Mouse (Mus musculus) limb, embryonic 13.5 days (tissue): Measurements from ENCODE around the gene Cnnm2. TPM values are rescaled to one million over a fixed set of nuclear protein-coding genes. Genes with fewer than 3 reads are reported as not detected.
A peak's percentile ranks its signal among the peaks of the same experiment; 100 is the strongest.
"Not testable (repeated sequence)": the region's sequence is repeated elsewhere in the genome, so short reads cannot be mapped to it uniquely, and the experiment has no call there.

Source experiments
- ATAC-seq: fragments of 200-750 bp; cut with Nextera tagmentation; 2 replicates; pipeline ENCODE4 v1.8.0; 2017; ENCODE audit warnings: low read depth, moderate number of reproducible peaks, moderate TSS enrichment; ENCODE audit not compliant: low FRiP score
- H3K27ac ChIP-seq: fragments of 300-500 bp; sonication (generic); 2 replicates; pipeline ENCODE4 v1.5.1; 2015; ENCODE audit warnings: inconsistent platforms, mild to moderate bottlenecking, moderate library complexity
- H3K27me3 ChIP-seq: fragments of 300-500 bp; sonication (generic); 2 replicates; pipeline ENCODE4 v1.6.1; 2015; ENCODE audit warnings: mild to moderate bottlenecking, inconsistent platforms
- H3K36me3 ChIP-seq: fragments of 300-500 bp; sonication (generic); 2 replicates; pipeline ENCODE4 v1.6.1; 2015; ENCODE audit warnings: inconsistent platforms, mild to moderate bottlenecking, moderate library complexity
- H3K4me1 ChIP-seq: fragments of 300-500 bp; sonication (generic); 2 replicates; pipeline ENCODE4 v1.6.1; 2015; ENCODE audit warnings: inconsistent platforms
- H3K4me2 ChIP-seq: fragments of 300-500 bp; sonication (generic); replicated peaks from 2 replicates; pipeline ENCODE4 v1.6.1; 2015; ENCODE audit warnings: inconsistent platforms, mild to moderate bottlenecking, moderate library complexity
- H3K4me3 ChIP-seq: fragments of 300-500 bp; sonication (generic); 2 replicates; pipeline ENCODE4 v1.5.1; 2015; ENCODE audit warnings: moderate library complexity, mild to moderate bottlenecking, inconsistent platforms
- H3K9ac ChIP-seq: fragments of 300-500 bp; sonication (generic); 2 replicates; pipeline ENCODE4 v1.6.1; 2015; ENCODE audit warnings: mild to moderate bottlenecking, inconsistent platforms
- H3K9me3 ChIP-seq: fragments of 300-500 bp; sonication (generic); 2 replicates; pipeline ENCODE4 v1.6.1; 2016; ENCODE audit warnings: inconsistent platforms
- WGBS: fragments of 180-500 bp; shearing (Covaris S2); methylation state at CpG from one replicate; pipeline ENCODE4 v1.1.7; 2015; 5-methylcytosine and 5-hydroxymethylcytosine counted together
- polyA plus RNA-seq: library from polyadenylated mRNA; unstranded; fragments of >200 nt; fragmentation: Nextera tagmentation; extraction: Ambion mirVana; gene quantifications from 2 replicates; pipeline ENCODE4 v1.2.1, GENCODE M21; 2015

The Cnnm2 gene
- 3.2 and 4.1 TPM in 2 replicates for polyA plus RNA-seq

DNA sequence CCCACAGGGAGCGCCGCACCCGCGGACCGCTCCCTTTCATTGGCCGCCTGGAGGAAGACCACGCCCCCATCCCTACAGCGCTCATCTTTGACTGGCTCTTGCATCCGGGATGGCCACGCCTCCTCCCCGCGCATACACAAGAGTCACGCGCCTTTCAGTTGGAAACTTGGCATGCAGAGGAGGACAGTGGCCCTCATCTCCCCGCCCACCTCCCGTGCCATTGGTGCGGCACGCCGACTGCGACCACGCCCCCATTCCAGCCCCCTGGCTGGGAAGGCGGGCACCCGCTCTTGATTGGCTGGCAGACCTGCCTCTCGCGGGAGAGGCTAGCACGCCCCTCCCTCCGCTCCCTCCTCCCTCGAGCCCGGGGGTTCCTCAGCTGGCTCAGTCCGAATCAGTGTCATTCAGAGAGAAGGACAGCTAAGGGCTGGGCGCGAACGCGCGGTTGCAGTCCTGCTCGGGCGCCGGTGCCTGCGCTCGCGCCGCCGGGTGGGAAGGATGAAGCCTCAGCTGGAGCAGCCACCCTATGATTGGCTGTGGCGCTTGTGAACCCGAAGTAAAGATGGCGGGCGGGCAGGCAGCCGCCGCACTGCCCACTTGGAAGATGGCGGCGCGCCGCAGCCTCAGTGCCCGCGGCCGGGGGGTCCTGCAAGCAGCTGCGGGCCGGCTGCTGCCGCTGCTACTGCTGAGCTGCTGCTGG is at the start of gene Cnnm2:
Gene Cnnm2 (plus strand): TSS at position 350 of the 700 bp plus-strand sequence.
- peak within 1 kb of the TSS; percentile 16; the same call in 1 of the 2 replicates for H3K27ac ChIP-seq
- no peaks in the 10 kb centered on the region for H3K36me3 ChIP-seq
- H3K27me3 ChIP-seq = peaks cover 50% of the 10 kb centered on the region
- H3K9me3 ChIP-seq = no peaks in the 10 kb centered on the region
- H3K9ac ChIP-seq = peak within 1 kb of the TSS; percentile 77
- WGBS = 0% methylated on average over 59 of the region's 59 CpGs
- H3K4me1 ChIP-seq = peaks cover 27% of the 10 kb centered on the region
- peak within 1 kb of the TSS; percentile 76 for H3K4me3 ChIP-seq
- peak; percentile 98 for ATAC-seq
- H3K4me2 ChIP-seq = peak within 1 kb of the TSS; percentile 100

DNA sequence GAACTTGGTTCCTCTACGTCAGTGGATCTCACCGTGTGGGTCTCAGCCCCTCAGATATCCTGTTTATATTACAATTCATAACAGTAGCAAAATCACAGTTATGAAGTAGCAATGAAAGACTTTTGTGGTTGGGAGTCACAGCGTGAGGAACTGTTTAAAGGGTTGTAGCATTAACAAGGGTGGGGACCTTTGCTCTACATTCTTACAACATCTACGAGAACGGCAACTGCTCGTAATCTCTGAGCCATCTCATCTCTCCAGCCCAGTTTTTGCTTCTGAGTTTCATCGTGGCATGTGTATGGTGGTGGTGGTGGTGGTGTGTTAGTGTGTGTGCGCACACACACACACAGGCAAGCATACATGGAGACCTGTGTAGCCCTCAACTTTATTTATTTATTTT is 47.2 kb upstream of the Cnnm2 start:
- no peak overlapping the region for H3K4me2 ChIP-seq
- no peaks in the 10 kb centered on the region for H3K4me1 ChIP-seq
- no peak overlapping the region for H3K4me3 ChIP-seq
- H3K9me3 ChIP-seq = peaks cover 7% of the 10 kb centered on the region; the same call in 1 of the 2 replicates
- H3K9ac ChIP-seq = no peak overlapping the region
- H3K36me3 ChIP-seq = peaks cover 36% of the 10 kb centered on the region
- WGBS = 91% methylated on average over 8 of the region's 8 CpGs
- no peaks in the 10 kb centered on the region for H3K27me3 ChIP-seq
- H3K27ac ChIP-seq = no peak overlapping the region
- ATAC-seq = no peak

DNA sequence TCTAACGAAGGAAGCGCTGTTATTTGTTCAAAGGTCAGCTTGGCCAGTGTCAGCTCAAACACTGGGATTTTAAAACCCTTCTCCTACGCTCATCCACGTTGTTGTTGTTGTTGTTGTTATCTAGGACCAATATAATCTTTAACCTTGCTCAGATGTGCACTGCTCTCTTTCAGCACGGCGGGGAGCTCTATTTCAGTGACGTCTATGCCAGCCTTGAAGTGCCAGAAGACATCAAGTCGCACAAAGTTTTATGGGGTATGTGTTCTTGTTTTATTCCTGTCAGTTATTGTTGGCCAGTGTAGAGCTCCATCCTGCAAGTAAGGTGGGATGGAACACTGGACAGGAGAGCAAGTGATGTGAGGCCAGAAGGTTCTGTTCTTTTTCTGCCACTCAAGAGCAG is 46.4 kb upstream of the Cnnm2 start:
- Histone ChIP-seq H3K36me3 (peaks cover 41% of the 10 kb centered on the region), H3K9ac (no peak overlapping the region), H3K4me3 (no peak overlapping the region), H3K4me1 (no peaks in the 10 kb centered on the region), H3K9me3 (peaks cover 7% of the 10 kb centered on the region; the same call in 1 of the 2 replicates), H3K4me2 (no peak overlapping the region), H3K27ac (no peak overlapping the region), H3K27me3 (no peaks in the 10 kb centered on the region)
- no peak for ATAC-seq
- 87% methylated on average over 8 of the region's 8 CpGs for WGBS

DNA sequence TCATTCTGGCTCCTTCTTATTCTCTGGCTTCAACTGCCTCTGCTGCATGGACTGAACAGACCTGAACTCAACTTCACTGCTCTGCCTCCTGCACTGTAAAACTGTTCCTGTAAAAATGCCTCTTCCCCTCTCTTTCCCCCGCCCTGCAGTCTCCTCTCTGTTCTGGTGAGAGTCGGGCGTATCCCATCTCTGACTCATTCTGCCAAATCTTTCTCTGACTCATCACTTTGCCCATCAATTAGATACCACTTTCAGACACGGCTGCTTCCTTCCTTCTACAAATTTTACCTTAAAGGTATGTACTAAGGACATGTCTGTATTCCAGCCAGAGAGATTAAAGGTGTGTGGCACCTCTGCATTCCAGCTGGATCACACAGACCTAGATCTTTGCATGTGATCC is 43.2 kb upstream of the Cnnm2 start:
- Histone ChIP-seq H3K9me3 (peaks cover 7% of the 10 kb centered on the region; the same call in 1 of the 2 replicates), H3K36me3 (peaks cover 51% of the 10 kb centered on the region), H3K4me2 (no peak overlapping the region), H3K27me3 (no peaks in the 10 kb centered on the region), H3K4me1 (no peaks in the 10 kb centered on the region), H3K4me3 (no peak overlapping the region), H3K27ac (no peak overlapping the region), H3K9ac (no peak overlapping the region)
- no peak for ATAC-seq
- WGBS = 84% methylated on average over 4 of the region's 4 CpGs

DNA sequence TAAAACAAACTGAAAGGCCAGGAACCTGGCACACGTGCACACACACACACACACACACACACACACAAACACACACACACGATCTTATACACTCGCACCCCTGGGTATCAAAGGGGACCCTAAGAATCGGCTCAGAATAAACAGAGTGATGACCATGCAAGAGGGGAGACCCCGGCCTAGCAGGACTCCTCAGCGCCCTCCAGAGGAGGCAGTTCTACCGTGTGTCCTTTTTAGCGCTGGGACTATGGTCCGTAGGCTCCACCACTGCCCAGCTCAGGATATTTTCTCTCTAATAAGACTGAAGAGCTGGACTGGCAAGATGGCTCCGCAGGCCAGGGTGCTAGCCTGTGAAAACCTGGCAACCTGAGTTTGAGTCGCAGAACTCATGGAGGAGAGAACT is 37.0 kb upstream of the Cnnm2 start:
- H3K9me3 ChIP-seq = no peaks in the 10 kb centered on the region
- H3K27me3 ChIP-seq = no peaks in the 10 kb centered on the region
- no peak overlapping the region for H3K9ac ChIP-seq
- H3K36me3 ChIP-seq = peaks cover 50% of the 10 kb centered on the region
- no peak for ATAC-seq
- H3K4me2 ChIP-seq = no peak overlapping the region
- H3K4me1 ChIP-seq = no peaks in the 10 kb centered on the region
- H3K4me3 ChIP-seq = no peak overlapping the region
- 67% methylated on average over 11 of the region's 11 CpGs for WGBS
- H3K27ac ChIP-seq = no peak overlapping the region

DNA sequence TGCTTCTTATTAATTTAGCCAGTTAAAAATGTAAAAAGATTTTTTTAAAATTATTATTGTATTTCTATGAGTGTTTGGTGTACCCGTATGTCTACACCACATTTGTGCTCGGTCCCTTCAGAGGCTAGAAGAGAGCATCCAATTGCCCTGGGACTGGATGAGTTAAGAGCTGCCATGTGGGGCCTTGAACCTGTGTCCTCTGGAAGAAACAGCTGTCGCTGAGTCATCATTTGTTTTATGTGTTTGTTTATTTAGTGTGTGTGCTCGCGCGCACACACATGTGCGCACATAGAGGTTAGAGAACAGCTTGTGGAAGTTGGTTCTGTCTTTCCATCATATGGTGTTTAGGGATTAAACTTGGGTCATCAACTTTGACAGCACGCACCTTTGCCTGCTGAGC is 35.3 kb upstream of the Cnnm2 start:
- H3K27me3 ChIP-seq = no peaks in the 10 kb centered on the region
- WGBS = 96% methylated on average over 8 of the region's 8 CpGs
- no peak overlapping the region for H3K4me2 ChIP-seq
- no peaks in the 10 kb centered on the region for H3K4me1 ChIP-seq
- no peak for ATAC-seq
- H3K27ac ChIP-seq = no peak overlapping the region
- H3K4me3 ChIP-seq = no peak overlapping the region
- H3K9ac ChIP-seq = no peak overlapping the region
- peaks cover 36% of the 10 kb centered on the region for H3K36me3 ChIP-seq
- H3K9me3 ChIP-seq = no peaks in the 10 kb centered on the region

DNA sequence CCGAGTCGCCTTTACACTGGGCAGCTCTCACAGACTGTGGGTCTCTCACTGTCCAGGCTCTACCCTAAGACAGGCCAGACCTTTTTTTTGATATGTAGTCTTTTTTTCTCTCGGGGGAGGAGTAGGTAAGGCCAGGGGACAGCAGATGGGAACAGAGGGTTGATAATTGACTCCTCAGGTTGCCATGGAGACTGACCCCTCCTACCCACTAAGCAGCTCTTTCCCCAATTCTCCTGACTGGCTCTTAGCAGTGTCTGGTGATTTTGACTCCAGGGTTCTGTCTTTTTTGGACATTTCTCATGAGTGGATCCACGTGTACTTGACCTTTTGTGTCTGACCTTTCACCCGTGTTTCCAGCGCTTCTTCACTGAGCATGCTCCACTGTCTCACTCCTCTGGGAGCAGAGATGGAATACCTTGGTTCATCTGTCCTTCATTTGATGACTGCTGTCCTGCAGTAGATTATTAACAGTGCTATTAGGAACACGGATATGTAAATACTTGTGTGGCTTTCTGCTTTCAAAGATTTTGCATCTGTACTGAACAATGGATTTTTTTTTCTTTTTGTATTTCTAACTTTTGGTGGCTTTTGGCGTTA is 34.2 kb upstream of the Cnnm2 start:
- 61% methylated on average over 8 of the region's 8 CpGs for WGBS
- Histone ChIP-seq H3K4me3 (no peak overlapping the region), H3K9me3 (no peaks in the 10 kb centered on the region), H3K4me1 (no peaks in the 10 kb centered on the region), H3K36me3 (peaks cover 29% of the 10 kb centered on the region), H3K4me2 (no peak overlapping the region), H3K9ac (no peak overlapping the region), H3K27me3 (no peaks in the 10 kb centered on the region), H3K27ac (no peak overlapping the region)
- no peak for ATAC-seq

DNA sequence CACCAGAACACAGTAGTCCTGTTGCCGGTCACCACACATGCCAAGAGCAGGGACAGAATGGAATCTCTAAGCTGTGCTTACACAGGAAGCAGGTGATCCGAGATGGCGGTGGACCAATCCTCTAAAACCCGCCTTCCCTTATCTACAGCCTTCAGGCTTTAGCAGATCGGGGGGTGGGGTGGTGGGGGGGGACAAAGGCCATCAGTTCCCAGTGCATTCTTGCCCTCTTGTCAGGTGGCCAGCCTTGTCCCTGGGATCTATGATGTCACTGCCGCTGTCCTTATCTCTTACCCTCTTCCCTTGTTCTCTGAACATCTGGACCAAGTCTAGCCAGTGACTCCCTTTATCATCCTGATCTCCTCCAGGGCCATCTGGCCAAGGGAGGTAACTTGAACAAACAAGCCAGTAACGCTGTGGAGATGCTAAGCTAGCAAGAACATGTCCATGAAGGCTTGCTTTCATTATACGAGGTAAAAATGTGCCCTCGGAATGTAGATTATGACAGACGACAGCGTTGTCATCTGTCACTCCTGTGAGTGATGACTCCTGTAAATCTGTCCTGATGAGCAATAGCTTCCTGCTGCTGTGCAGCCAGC is 33.4 kb upstream of the Cnnm2 start:
- no peak for ATAC-seq
- 59% methylated on average over 11 of the region's 11 CpGs for WGBS
- Histone ChIP-seq H3K4me1 (no peaks in the 10 kb centered on the region), H3K27ac (no peak overlapping the region), H3K9ac (no peak overlapping the region), H3K9me3 (no peaks in the 10 kb centered on the region), H3K4me3 (no peak overlapping the region), H3K27me3 (no peaks in the 10 kb centered on the region), H3K36me3 (peaks cover 29% of the 10 kb centered on the region), H3K4me2 (no peak overlapping the region)

DNA sequence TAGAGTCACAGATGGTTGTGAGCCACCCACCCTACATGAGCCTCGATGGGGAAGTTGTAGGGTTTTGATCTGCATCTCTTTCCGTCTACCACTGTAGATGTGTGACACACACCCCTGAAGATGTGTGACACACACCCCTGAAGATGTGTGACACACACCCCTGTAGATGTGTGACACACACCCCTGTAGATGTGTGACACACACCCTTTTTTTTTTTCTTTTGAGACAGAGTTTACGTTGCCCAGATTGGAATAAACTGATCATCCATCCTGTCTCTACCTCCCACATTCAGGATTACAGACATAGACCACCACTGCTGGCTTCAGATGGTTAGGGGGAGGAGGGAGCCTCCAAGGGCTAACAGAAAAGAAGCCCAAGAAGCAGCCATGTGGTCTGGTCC is 32.5 kb upstream of the Cnnm2 start:
- ATAC-seq = no peak
- Histone ChIP-seq H3K9me3 (no peaks in the 10 kb centered on the region), H3K4me2 (no peak overlapping the region), H3K4me3 (no peak overlapping the region), H3K27me3 (no peaks in the 10 kb centered on the region), H3K9ac (no peak overlapping the region), H3K4me1 (no peaks in the 10 kb centered on the region), H3K36me3 (peaks cover 33% of the 10 kb centered on the region), H3K27ac (no peak overlapping the region)
- WGBS = 80% methylated on average over 3 of the region's 3 CpGs

DNA sequence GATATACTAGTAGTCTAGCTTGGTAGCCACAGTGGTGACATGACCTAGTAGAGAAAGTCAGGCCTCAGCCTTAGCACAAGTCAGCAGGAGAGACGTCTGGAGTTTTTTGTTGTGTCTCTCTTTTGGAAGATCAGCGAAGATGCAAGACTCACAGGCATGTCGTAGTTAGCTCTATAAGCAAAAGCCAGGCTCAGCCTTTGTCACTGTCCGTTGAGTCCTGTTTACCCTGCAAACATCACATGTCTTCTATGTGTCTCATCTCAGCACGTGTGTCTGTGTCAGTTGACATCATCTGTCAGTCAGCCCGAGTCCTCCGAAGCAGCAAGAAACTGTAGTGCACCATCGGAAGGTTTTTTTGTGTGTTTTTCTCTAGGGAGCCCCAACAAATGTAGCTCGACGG is 30.0 kb upstream of the Cnnm2 start:
- Histone ChIP-seq H3K4me3 (no peak overlapping the region), H3K27me3 (no peaks in the 10 kb centered on the region), H3K27ac (no peak overlapping the region), H3K9me3 (no peaks in the 10 kb centered on the region), H3K36me3 (peaks cover 15% of the 10 kb centered on the region), H3K9ac (no peak overlapping the region), H3K4me2 (no peak overlapping the region), H3K4me1 (no peaks in the 10 kb centered on the region)
- WGBS = 92% methylated on average over 10 of the region's 10 CpGs
- ATAC-seq = no peak

DNA sequence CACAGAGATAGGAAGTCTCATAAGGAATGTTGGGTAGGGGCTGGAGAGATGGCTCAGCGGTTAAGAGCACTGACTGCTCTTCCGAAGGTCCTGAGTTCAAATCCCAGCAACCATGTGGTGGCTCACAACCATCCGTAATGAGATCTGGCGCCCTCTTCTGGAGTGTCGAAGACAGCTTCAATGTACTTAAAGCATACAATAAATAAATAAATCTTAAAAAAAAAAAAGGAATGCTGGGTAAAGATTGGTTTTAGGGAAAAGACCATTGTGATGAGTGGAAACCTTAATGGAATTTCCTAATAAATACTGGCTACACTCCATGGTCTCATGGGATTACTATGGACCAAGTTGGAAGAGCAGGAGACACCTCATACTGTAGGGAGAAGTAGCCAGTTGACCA is 28.7 kb upstream of the Cnnm2 start:
- not testable (repeated sequence) for ATAC-seq, H3K9ac ChIP-seq

DNA sequence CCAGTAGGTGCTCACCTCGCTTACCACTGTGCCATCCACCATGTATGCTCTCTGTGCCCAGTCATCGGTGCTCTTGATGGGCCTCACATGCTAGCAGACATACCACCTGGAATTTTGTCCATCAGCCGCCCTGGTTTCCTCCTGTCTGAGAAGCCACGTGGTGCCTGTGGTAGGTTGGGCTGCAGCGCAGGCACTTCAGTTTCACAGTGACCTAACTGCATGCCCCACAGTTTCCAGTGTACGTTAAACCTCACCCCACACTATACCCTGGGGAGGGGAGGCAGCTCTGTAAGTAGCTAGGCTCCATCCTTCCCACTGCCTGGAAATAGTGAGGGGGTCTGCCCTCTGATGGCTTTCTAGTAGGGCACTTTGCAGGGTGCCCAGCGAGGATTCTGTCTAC is 27.8 kb upstream of the Cnnm2 start:
- no peak overlapping the region for H3K4me3 ChIP-seq

More for the DNA sequence above, 28.7 kb upstream of the Cnnm2 start:
- H3K36me3 ChIP-seq = peaks cover 11% of the 10 kb centered on the region
- H3K4me2 ChIP-seq, H3K4me1 ChIP-seq, H3K4me3 ChIP-seq, H3K27ac ChIP-seq, H3K9me3 ChIP-seq, H3K27me3 ChIP-seq: not testable (repeated sequence)
- 95% methylated on average over 5 of the region's 5 CpGs for WGBS

More for the DNA sequence above, 27.8 kb upstream of the Cnnm2 start:
- no peak overlapping the region for H3K27ac ChIP-seq
- H3K36me3 ChIP-seq = peaks cover 18% of the 10 kb centered on the region
- no peak overlapping the region for H3K4me2 ChIP-seq
- no peaks in the 10 kb centered on the region for H3K4me1 ChIP-seq
- ATAC-seq = no peak
- H3K27me3 ChIP-seq = no peaks in the 10 kb centered on the region
- 89% methylated on average over 7 of the region's 7 CpGs for WGBS
- H3K9ac ChIP-seq = no peak overlapping the region
- no peaks in the 10 kb centered on the region for H3K9me3 ChIP-seq
